ENCODE assay signal across 24 mouse cellular contexts in the genomic region with DNA sequence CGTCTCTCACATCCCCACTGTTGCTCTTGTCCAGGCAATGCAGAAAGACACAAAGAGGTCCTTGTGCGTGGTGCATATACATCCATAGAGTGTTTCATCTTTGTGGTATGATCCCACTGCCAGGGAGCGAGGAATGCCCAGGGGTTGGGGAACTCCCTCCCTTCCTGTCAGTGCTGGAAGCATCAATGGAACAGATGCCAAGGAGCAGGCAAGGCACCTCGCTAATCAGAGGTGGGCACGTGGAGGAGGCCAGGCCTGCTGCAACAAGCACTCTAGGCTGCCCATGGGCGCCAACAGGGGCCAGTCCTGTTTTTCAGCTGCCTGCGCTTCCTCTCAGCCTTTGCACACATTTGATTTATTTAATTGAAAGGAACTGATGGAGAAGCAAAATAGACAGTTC. TPM values are rescaled to one million over a fixed set of nuclear protein-coding genes. Genes with fewer than 3 reads are reported as not detected.
DNase-seq lines count a peak whose midpoint lies in the region; ATAC-seq lines count a peak whose summit lies in the region.
"Had no signal": no experiment of that assay in that cellular context is flagged by ENCODE, and none has a peak within 500 bp of the region (broad histone marks: within the 10 kb centered on the region; RNA-seq: fewer than 3 reads in every experiment).

No protein-coding gene starts in this region.

- no peak overlapping the region for H3K27ac ChIP-seq in embryonic facial prominence, embryonic 14.5 days (replicated peaks; ENCODE audit: low read depth, low read length)
- no peak overlapping the region for H3K27ac ChIP-seq in embryonic facial prominence, embryonic 10.5 days (replicated peaks)
- peak overlapping the region; percentile 25; the same call in 1 of the 2 replicates for H3K27ac ChIP-seq in hindbrain, embryonic 15.5 days (replicated peaks)
- H3K27ac ChIP-seq in hindbrain, embryonic 12.5 days = no peak overlapping the region
- peak overlapping the region; percentile 52; the same call in 1 of the 2 replicates for H3K27ac ChIP-seq in midbrain, embryonic 16.5 days (ENCODE audit: low read length)
- H3K27ac ChIP-seq in midbrain, embryonic 11.5 days (ENCODE audit: low read depth, low read length) = no peak overlapping the region
- H3K27ac ChIP-seq: forebrain, embryonic 15.5 days; liver, embryonic 13.5 days; midbrain, embryonic 12.5 days had no signal

- H3K4me3 ChIP-seq in embryonic facial prominence, embryonic 14.5 days (ENCODE audit: low read depth, low read length) = no peak overlapping the region
- H3K4me3 ChIP-seq in embryonic facial prominence, embryonic 10.5 days = no peak overlapping the region
- no peak overlapping the region for H3K4me3 ChIP-seq in hindbrain, embryonic 15.5 days
- H3K4me3 ChIP-seq in hindbrain, embryonic 12.5 days = no peak overlapping the region
- H3K4me3 ChIP-seq in midbrain, embryonic 16.5 days (ENCODE audit: low read depth, low read length) = no peak overlapping the region
- no peak overlapping the region for H3K4me3 ChIP-seq in midbrain, embryonic 11.5 days (ENCODE audit: low read depth, low read length)
- H3K4me3 ChIP-seq: erythroblast, embryonic 14.5 days; forebrain, embryonic 15.5 days; liver, embryonic 13.5 days; midbrain, embryonic 12.5 days had no signal

- H3K27me3 ChIP-seq in embryonic facial prominence, embryonic 14.5 days (replicated peaks; ENCODE audit: control insufficient read depth, insufficient read depth, low read length) = no peaks in the 10 kb centered on the region
- H3K27me3 ChIP-seq in embryonic facial prominence, embryonic 10.5 days (replicated peaks; ENCODE audit: low read depth, poor library complexity, severe bottlenecking) = no peaks in the 10 kb centered on the region
- H3K27me3 ChIP-seq in hindbrain, embryonic 15.5 days = no peaks in the 10 kb centered on the region
- no peaks in the 10 kb centered on the region for H3K27me3 ChIP-seq in hindbrain, embryonic 12.5 days
- H3K27me3 ChIP-seq in midbrain, embryonic 16.5 days (ENCODE audit: control insufficient read depth, insufficient read depth, low read depth, low read length) = no peaks in the 10 kb centered on the region
- H3K27me3 ChIP-seq in midbrain, embryonic 11.5 days (ENCODE audit: control insufficient read depth, insufficient read depth, low read length) = no peaks in the 10 kb centered on the region
- H3K27me3 ChIP-seq: forebrain, embryonic 15.5 days; liver, embryonic 13.5 days; midbrain, embryonic 12.5 days had no signal

- H3K9me3 ChIP-seq in embryonic facial prominence, embryonic 14.5 days (ENCODE audit: control insufficient read depth, low read length) = no peaks in the 10 kb centered on the region
- H3K9me3 ChIP-seq in embryonic facial prominence, embryonic 10.5 days = no peaks in the 10 kb centered on the region
- H3K9me3 ChIP-seq in hindbrain, embryonic 15.5 days = no peaks in the 10 kb centered on the region
- H3K9me3 ChIP-seq in hindbrain, embryonic 12.5 days (replicated peaks) = no peaks in the 10 kb centered on the region
- H3K9me3 ChIP-seq in midbrain, embryonic 16.5 days (replicated peaks; ENCODE audit: control insufficient read depth, low read length, poor library complexity, severe bottlenecking) = no peaks in the 10 kb centered on the region
- no peaks in the 10 kb centered on the region for H3K9me3 ChIP-seq in midbrain, embryonic 11.5 days (ENCODE audit: control insufficient read depth, low read length)
- H3K9me3 ChIP-seq: forebrain, embryonic 15.5 days; liver, embryonic 13.5 days; midbrain, embryonic 12.5 days had no signal

- H3K36me3 ChIP-seq in embryonic facial prominence, embryonic 14.5 days (ENCODE audit: control insufficient read depth, insufficient read depth, low read length) = no peaks in the 10 kb centered on the region
- no peaks in the 10 kb centered on the region for H3K36me3 ChIP-seq in embryonic facial prominence, embryonic 10.5 days (replicated peaks)
- no peaks in the 10 kb centered on the region for H3K36me3 ChIP-seq in hindbrain, embryonic 15.5 days
- no peaks in the 10 kb centered on the region for H3K36me3 ChIP-seq in hindbrain, embryonic 12.5 days
- no peaks in the 10 kb centered on the region for H3K36me3 ChIP-seq in midbrain, embryonic 16.5 days (ENCODE audit: control insufficient read depth, insufficient read depth, low read length)
- no peaks in the 10 kb centered on the region for H3K36me3 ChIP-seq in midbrain, embryonic 11.5 days (ENCODE audit: control insufficient read depth, insufficient read depth, low read length)
- H3K36me3 ChIP-seq: forebrain, embryonic 15.5 days; G1E; liver, embryonic 13.5 days; midbrain, embryonic 12.5 days had no signal

- H3K9ac ChIP-seq in embryonic facial prominence, embryonic 14.5 days (ENCODE audit: low read depth, low read length) = no peak overlapping the region
- no peak overlapping the region for H3K9ac ChIP-seq in hindbrain, embryonic 15.5 days
- no peak overlapping the region for H3K9ac ChIP-seq in hindbrain, embryonic 12.5 days
- H3K9ac ChIP-seq in midbrain, embryonic 16.5 days (ENCODE audit: low read depth, low read length) = no peak overlapping the region
- no peak overlapping the region for H3K9ac ChIP-seq in midbrain, embryonic 11.5 days (ENCODE audit: low read length)
- H3K9ac ChIP-seq: forebrain, embryonic 15.5 days; liver, embryonic 13.5 days; lung, embryonic 14.5 days; midbrain, embryonic 12.5 days had no signal

- WGBS in embryonic facial prominence, embryonic 14.5 days = 58% methylated on average over 7 of the region's 7 CpGs
- 70% methylated on average over 7 of the region's 7 CpGs for WGBS in embryonic facial prominence, embryonic 10.5 days
- 53% methylated on average over 7 of the region's 7 CpGs for WGBS in hindbrain, embryonic 15.5 days
- WGBS in hindbrain, embryonic 12.5 days = 66% methylated on average over 7 of the region's 7 CpGs
- 71% methylated on average over 7 of the region's 7 CpGs for WGBS in midbrain, embryonic 16.5 days
- WGBS in midbrain, embryonic 11.5 days = 83% methylated on average over 7 of the region's 7 CpGs

- peaks cover 6% of the 10 kb centered on the region for H3K4me1 ChIP-seq in embryonic facial prominence, embryonic 14.5 days (ENCODE audit: control insufficient read depth, insufficient read depth, low read length)
- H3K4me1 ChIP-seq in embryonic facial prominence, embryonic 10.5 days = no peaks in the 10 kb centered on the region
- H3K4me1 ChIP-seq in hindbrain, embryonic 15.5 days (replicated peaks) = peaks cover 10% of the 10 kb centered on the region
- H3K4me1 ChIP-seq in hindbrain, embryonic 12.5 days = 0 out of 2 replicates have a peak, but pooled peaks cover 4% of the 10 kb centered on the region
- H3K4me1 ChIP-seq in midbrain, embryonic 16.5 days (ENCODE audit: control insufficient read depth, insufficient read depth, low read length) = peaks cover 8% of the 10 kb centered on the region
- H3K4me1 ChIP-seq in midbrain, embryonic 11.5 days (ENCODE audit: control insufficient read depth, insufficient read depth, low read length) = no peaks in the 10 kb centered on the region
- H3K4me1 ChIP-seq: liver, embryonic 13.5 days had no signal

- H3K4me2 ChIP-seq in embryonic facial prominence, embryonic 14.5 days (ENCODE audit: low read depth, low read length) = no peak overlapping the region
- H3K4me2 ChIP-seq in hindbrain, embryonic 15.5 days = no peak overlapping the region
- H3K4me2 ChIP-seq in hindbrain, embryonic 12.5 days (replicated peaks) = no peak overlapping the region
- no peak overlapping the region for H3K4me2 ChIP-seq in midbrain, embryonic 16.5 days (ENCODE audit: low read length)
- H3K4me2 ChIP-seq in midbrain, embryonic 11.5 days = no peak overlapping the region
- H3K4me2 ChIP-seq: forebrain, embryonic 15.5 days; heart, embryonic 11.5 days; liver, embryonic 13.5 days; lung, embryonic 14.5 days; midbrain, embryonic 12.5 days had no signal

- no peak for ATAC-seq in embryonic facial prominence, embryonic 14.5 days (ENCODE audit: low read depth)
- ATAC-seq in hindbrain, embryonic 15.5 days (ENCODE audit: low FRiP score, low read depth) = no peak
- ATAC-seq in hindbrain, embryonic 12.5 days (ENCODE audit: low FRiP score) = no peak
- peak; percentile 36; the same call in 1 of the 2 replicates for ATAC-seq in midbrain, embryonic 16.5 days
- no peak for ATAC-seq in midbrain, embryonic 11.5 days (ENCODE audit: low FRiP score)
- ATAC-seq: forebrain, embryonic 15.5 days; inflammation-experienced regulatory T-cells, adult 6 months had no signal

- DNase-seq in embryonic facial prominence, embryonic 14.5 days (ENCODE audit: low spot score) = peak; percentile 27
- DNase-seq in embryonic facial prominence, embryonic 10.5 days (ENCODE audit: low spot score) = no peak
- DNase-seq in midbrain, embryonic 11.5 days (ENCODE audit: low spot score, missing footprints) = no peak
- DNase-seq in right cerebral cortex, adult 2 months (ENCODE audit: low spot score in 2 of 2) = no peak
- DNase-seq: adrenal gland, postnatal 25 days; cerebellum, adult 11-12 months; gastrocnemius, postnatal 36 days; heart, postnatal 14 days; kidney, adult 2 months; kidney, postnatal 10 days; liver, embryonic 13.5 days; lung, embryonic 14.5 days; lung, postnatal 36 days; right cerebral cortex, adult 18-20 months; thymus, postnatal 36 days had no signal

RNA-seq across cellular contexts. Expression of a gene that starts 56.6 kb away (rescaled TPM):
- 14.1 and 14.6 TPM in 2 replicates for polyA plus RNA-seq in embryonic facial prominence, embryonic 14.5 days (2014; fragmentation: Nextera tagmentation; extraction: Ambion mirVana)
- 8.3 and 9.1 TPM in 2 replicates for polyA plus RNA-seq in embryonic facial prominence, embryonic 10.5 days (2016; fragmentation: Nextera tagmentation; extraction: Ambion mirVana)
- polyA plus RNA-seq in hindbrain, embryonic 15.5 days (2015; fragmentation: Nextera tagmentation; extraction: Ambion mirVana) = 37.2 and 43.5 TPM in 2 replicates
- polyA plus RNA-seq in hindbrain, embryonic 12.5 days (2016; fragmentation: Nextera tagmentation; extraction: Ambion mirVana) = 36.7 and 37.9 TPM in 2 replicates
- polyA plus RNA-seq in midbrain, embryonic 16.5 days (2015; fragmentation: Nextera tagmentation; extraction: Ambion mirVana) = 42.4 and 42.8 TPM in 2 replicates
- polyA plus RNA-seq in midbrain, embryonic 11.5 days (2014; fragmentation: Nextera tagmentation; extraction: Ambion mirVana) = 12.8 and 13.2 TPM in 2 replicates
- polyA plus RNA-seq: erythroblast, embryonic 14.5 days; G1E had no signal

Comparison
In these comparisons a context has a peak if more than half of its experiments do, and no peak if none do; other contexts are left out.
1. H3K27ac ChIP-seq: peak in hindbrain, embryonic 15.5 days (single experiment) and midbrain, embryonic 16.5 days (single experiment); none in embryonic facial prominence, embryonic 14.5 days (single experiment), embryonic facial prominence, embryonic 10.5 days (single experiment), hindbrain, embryonic 12.5 days (single experiment) and midbrain, embryonic 11.5 days (single experiment).